Mouse (Mus musculus) layer of hippocampus, postnatal 36 days (tissue): ENCODE measurements around the gene Gm5244. TPM values are rescaled to one million over a fixed set of nuclear protein-coding genes. Genes with fewer than 3 reads are reported as not detected.

ENCODE experiments used
- DNase-seq, 2 experiments: peaks; one replicate each; pipeline ENCODE4 v3.0.0; 2022
- total RNA-seq, 2 experiments: library from RNA; stranded (reverse); gene quantifications; 2 replicates each; pipeline ENCODE4 v1.2.3; 2021

Gene Gm5244
- not detected for total RNA-seq

DNA sequence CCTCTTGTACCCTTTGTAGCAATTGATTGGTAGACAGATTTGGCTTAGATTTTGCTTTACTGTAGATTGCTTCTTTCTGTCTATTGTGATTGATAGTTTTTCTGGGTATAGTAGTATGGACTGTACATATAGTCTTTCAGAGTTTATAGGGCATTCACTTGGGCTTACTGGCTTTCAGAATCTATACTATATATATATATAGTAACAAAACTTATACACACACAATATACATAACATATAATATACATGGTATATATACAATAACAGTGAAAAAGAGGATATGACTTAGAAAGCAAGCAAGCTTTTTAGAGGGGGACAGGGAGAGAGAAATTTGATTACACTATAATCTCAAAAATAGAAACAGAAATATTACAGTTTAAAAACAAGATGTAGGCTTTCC is at the start of gene Gm5244:
Gene Gm5244, plus strand, starts transcription at position 301 of the 400 bp plus-strand sequence.
- DNase-seq = no peak

DNA sequence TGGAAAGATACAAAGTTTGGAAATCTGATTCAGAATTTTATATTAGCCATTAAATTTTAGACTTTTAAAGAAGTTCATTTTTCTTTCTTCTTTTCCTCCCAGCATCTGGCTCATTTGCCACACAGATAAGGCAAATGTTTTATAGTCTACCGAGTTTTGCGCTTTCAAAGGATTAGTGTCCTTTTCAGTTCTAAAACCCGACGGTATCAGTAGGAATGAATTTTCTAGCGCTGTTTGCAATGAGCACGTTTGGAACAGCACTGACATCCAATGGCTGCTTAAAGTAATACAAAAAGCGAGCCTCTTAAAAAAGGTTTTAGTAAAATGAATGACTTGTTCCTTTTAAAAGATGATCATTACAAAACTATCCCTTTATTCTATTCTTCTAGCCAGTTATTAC is 49.4 kb upstream of the Gm5244 start:
- DNase-seq = no peak

DNA sequence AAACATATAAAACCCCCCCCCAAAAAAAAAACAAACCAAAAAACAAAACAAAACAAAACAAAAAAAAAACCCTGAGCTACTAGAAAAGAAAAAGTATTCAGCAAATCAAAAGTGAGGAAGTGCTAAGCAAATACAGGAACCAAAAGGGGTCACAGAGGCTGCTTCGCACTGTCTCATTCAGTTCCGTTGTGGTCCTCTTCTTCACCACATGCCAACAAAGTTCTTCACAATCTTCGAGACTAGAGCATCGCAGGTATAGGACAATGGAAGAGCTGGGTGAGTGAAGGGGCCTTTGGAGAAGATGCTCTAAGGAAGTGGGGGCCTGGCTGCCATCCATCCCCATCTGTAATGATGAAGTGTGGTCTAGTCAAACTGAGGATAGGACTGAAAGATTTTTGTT is 48.1 kb upstream of the Gm5244 start:
- DNase-seq = no peak

DNA sequence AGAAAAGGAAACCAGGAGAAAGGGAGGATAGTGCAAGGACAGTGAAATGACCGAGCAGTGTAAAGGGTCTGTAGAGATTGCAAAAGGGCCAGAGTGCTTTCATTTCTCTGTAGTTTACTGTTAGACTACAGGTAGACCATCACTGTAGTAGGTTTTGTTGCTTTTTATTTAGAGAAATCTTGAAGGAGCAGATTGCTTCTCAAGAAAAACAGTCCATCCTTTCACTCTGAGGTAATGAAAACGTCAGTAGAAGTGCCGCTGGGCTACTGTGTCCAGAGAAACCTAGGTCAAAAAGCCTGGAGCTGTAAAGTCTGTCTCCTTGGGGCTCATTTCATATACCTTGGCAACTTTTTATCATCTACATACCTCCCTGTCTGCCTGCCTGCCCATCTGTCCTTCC is 47.4 kb upstream of the Gm5244 start:
- no peak for DNase-seq

DNA sequence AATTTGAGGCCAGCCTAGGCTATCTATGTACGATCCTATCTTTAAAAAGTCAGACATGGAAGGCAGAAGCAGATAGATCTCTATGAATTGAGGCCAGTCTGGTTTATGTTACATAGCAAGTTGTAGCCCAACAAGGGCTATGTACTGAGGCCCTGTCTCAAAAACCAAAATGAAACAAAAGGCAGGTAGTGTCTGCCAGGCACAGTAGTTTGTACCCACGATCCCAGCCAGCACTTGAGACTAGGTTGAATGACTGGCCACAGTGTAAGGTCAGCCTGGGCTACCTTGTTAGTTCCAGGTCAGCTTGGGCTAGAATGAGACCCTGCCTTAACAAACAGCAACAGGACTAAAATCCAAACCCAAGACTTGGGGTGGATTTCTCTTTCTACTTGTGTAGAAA is 45.9 kb upstream of the Gm5244 start:
- DNase-seq = no peak

DNA sequence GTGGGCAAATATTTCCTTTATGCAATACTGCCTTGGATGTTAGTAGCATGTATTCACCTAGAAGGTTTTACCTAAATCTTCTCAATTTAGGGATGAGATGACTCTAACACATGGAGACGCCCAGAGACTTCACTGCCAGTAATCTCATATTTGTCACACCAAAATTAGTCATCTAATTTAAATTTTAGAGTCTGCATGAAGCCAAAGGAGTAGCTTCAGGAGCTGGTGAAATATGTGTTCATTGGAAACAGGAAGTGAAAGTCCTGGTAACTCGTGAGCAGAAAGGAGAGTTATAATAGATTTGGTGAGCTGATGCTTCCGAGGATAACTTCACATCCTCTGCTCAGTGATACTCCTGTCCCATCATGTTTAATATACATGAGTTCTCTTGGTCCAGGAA is 45.4 kb upstream of the Gm5244 start:
- no peak for DNase-seq

DNA sequence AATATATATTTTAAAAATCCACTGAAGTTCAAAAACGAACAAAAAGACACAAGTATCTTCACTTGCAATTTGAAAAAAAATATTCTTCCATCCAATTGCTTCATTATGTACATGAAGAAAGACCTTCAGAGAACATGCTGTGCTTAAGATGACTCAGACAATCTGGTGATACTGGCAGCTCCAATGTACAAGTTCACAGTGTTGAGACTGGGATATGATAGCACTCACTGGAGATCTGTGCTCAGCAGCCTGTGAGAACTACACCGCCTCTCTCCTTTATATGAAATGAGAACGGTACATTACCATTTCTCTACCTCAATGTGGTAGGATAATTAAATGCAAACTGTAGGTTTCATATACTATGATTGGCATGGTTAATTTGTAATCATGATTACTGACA is 43.7 kb upstream of the Gm5244 start:
- DNase-seq = no peak

DNA sequence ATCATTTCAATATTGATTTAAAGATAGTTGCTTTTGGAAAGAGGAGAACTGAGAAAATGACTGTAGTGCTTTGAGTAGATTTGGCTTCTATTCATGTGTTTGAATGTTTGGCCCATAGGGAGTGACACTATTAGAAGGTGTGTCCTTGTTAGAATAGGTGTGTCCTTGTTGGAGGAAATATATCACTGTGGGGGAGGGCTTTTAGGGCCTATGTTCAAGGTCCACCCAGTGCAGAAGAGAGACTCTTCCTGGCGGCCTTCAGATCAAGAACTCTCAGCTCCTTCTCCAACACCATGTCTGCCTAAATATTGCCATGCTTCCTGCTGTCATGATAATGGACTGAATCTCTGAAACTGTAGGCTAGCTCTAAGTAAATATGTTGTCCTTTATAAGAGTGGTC is 42.2 kb upstream of the Gm5244 start:
- DNase-seq = no peak

DNA sequence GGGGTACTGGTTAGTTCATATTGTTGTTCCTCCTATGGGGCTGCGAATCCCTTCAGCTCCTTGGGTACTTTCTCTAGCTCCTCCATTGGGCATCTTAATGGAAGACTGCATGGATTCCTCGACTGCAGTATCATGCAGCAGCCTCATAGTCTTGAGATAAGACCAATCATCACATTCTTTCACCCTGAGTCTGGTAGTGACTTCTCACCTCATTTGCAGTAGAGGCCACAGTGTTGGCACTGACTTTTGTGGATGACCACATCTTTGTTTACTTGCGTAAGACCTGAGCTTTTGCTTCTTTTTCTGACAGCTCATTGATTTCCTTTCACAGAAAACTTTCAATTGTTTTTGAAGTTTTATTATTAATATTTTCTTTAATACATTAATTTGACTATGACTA is 40.8 kb upstream of the Gm5244 start:
- DNase-seq = no peak

DNA sequence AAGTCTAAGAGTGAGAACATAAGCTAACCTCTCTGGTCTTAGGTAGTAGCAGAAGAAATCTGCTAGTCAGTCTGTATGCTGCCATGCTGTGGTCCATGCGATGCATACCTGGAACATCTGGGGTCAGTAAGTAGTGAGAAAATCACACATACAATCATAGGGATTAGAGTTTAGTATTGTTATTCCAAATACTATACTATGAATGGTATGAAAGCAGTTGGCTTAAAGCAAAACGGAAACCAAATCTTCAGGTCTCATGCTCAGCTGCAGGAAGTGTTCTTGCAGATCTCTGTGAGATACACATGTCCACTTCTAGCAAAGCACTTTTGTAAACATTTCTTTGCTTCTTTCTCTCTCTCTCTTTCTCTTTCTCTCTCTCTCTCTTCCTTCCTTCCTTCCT is 40.3 kb upstream of the Gm5244 start:
- DNase-seq = no peak

DNA sequence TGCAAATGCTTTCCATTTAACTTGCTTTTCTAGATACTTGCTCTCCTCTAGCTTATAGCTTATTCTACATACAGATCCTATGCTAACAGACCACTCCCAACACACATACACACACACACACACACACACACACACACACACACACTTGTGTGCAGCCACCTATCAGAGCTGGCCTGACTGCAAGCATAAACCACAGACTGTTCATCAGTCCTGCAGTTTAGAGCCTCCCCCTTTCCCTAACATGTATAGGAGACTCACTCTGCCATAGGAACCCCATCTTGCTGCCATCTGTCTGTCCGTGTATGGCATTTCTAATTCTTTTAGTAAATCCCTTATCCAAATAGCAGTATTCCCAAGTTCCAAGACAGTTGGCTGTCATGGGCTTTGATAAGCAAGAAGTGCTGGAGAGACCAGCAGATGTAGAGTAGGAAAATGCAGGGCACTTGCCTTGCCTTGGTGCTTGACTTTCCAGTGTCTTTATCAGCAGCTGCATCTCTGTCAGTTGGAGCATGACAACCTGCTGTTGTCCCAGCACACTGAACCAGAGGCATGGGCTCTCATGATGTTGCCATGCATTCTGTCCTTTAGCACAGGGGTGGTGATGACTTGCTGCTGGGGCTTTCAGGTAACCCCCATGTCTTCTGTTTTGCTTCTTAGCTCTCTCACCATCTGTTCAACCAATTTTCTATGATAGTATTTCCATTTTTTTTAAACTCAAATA is 33.7 kb upstream of the Gm5244 start:
- no peak for DNase-seq

DNA sequence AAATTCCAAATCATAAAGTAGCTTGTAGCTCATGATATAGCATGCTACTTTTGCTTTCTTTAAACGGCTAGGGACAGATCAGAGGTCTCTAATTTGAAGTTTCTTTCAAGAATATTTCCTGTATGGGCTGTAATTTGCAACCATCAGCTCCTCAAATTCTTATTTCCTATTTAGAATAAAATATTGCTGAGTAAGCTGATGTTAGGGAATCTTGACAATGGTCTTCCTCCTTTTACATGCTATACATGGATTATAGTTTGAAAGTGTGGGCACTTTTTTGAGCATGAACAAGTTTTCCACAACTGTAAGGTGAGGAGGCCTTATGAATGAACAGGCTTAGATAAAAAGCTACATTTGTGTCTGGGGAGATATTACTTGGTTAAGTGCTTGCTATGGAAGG is 32.6 kb upstream of the Gm5244 start:
- no peak for DNase-seq

DNA sequence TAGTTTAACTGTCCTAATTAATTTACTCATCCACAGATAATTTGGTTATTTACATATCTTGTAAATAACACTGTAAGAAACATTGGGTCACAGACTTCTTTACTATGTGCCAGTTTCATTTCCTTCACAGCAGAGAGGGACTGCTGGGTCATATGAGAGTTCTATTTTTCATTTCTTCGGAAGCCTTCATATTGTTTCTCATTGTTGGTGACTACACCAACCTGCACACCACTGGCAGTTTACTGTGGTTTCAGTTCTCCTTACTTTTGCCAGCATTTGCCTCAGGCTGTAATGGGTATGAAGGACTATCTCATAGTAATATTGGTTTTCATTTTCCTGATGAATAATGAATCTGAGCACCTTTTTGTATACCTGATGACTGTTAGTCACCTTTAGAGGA is 28.0 kb upstream of the Gm5244 start:
- no peak for DNase-seq

DNA sequence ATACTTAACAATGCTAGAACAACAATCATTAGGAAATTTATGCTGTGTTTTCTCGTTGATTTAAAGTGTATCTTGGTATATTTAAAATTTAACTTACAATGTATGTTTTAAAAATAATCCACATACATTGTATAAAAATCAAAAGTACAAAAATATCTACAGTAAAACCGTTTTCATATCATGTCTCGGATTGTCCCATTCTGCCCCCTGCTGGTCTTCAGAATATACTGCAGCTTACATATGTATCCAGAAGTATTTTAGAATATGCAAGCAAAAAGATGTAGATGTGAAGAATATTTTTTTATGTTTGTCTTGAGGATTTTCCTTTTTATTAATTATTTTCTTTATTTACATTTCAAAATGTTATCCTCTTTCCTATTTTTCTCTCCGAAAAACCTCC is 26.1 kb upstream of the Gm5244 start:
- no peak for DNase-seq

DNA sequence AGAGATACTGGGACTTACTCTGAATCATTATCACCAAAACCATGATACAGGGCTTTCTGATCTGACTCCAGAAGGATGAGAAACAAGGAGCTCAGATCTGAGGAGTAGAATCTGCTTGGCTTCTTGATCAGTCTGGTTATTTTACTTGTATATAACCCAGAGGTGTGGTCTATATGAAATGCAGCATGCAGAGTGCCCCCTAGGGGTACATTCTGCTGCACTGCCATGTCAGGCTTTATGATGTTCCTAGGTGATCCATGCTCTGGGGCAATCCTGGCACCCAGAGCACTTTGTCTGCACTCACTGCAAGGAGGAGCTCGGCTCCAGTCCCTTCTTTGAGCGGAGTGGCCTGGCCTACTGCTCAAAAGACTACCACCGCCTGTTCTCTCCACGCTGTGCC is 21.9 kb upstream of the Gm5244 start:
- no peak for DNase-seq

DNA sequence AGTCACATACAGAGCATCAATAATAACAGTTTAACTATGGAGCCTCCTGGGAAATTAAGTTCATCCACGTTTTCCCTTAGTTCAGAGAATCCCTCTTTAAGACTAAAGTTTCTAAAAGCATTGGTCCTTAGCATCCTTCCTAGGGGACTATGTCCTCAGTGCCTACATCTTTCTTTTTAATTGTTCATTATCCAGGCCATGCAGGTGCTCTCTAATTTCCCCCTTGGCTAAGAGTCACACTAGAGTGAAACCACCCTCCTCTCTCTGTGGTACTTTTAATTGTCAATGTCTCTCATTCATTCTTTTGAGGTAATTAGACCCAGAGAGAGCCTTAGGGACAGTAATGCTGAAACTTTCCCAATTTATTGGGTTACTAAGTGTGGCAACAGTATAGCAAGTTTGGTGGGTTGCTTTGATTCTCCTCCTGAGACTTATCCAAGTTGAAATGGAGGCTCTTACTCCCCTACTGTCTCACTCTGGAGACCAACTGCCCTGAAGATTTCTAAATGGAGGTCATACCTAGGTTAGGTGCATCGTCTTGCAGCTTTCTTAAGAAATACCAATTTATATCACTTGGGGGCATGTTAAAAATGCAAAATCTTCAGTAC is 15.6 kb upstream of the Gm5244 start:
- DNase-seq = no peak

DNA sequence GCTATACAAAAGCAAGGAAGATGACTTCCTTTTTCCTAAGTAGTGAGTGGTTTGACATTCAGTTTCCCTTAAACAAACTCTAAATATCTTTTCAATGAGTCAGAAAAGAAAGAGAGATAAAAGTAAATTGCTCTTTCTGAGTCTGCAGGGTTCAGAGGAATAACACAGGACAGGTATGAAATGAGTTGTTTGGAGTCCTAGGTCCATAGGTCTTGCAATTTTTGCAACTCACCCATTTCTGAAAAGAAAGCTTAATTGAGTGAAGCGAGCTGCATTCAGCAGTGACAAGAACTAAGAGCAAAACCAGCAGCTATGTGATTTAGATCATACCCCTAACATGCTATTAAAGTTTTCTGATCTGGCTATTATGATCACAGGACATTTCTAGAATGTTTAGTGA is 14.9 kb upstream of the Gm5244 start:
- no peak for DNase-seq

DNA sequence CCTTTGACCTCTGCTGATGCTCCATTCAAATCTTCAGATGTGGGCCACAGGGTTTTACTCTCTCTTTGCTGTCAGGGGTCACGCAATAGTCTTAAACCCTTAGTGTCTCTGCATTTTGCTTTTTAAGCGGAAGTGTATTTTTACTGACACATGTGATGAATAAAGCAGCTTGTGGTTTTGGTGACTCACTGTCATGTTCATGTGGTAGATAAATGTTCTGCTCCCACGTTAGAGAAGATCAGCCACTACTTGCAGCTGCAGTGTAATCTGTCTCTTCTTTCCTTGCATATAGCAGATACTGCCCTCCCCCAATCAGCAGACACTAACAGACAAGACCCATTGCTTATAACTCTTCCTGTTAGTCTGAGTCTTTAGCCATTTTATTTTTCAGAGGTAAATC is 12.9 kb upstream of the Gm5244 start:
- DNase-seq = no peak

DNA sequence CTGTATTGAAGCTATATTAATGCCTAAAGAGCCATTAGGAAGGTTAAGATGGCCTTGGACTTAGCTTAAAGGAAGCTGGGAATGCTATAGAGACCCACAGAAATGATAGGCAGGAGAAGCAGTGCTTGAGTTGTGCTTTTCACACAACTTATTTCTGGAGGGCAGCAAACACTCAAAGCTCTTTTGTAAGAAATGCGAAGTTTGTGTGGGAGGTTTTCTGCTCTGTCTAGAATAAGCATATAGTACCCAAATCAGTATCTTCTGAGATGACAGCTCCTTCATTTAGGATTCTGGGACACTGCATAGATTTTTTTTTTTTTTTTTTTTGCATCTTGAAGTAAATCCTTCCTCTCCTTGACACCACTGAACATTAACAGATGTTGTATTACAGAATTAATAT is 8.0 kb upstream of the Gm5244 start:
- DNase-seq = no peak

DNA sequence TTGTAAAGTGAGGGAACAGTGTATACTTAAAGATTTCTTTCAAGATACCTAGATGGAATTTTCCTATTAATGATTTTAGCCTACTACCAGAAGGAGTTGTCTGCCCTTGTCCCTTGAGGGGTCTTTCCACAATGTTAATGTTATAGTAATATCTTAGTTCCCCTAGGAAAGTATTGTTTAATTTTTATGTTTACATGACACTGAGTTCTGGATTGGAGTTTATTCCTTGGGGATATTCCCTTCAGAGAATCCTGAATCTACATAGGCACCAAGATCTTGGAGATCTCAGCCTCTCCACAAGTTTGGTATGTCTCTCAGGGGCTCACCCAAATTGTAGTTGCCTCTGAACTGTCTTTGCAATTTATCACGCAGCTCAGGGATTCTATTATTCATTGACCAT is 10.5 kb downstream of the Gm5244 start, which contains the start of gene Olfr1444:
Gene Olfr1444, plus strand, starts transcription at position 301 of the 400 bp plus-strand sequence.
- DNase-seq = no peak

DNA sequence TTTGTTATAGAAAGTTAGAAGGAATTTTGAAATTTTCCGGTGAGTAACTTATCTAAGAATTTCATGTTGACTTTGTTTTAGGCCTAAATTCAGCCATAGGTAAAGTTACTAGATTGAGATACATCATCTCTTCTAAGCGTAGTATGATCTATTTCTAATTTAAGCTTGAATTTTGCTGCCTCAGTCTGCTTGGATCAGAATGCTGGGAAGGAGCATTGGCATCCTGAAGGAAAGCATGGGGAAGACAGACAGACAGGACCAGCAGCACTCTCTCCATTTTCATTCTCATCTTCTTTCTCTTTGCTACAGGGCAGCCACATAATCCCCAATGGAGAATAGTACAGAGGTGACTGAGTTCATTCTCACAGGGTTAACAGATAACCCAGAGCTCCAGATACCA is 37.1 kb downstream of the Gm5244 start, which contains the start of gene Olfr1445:
Gene Olfr1445, plus strand, starts transcription at position 301 of the 400 bp plus-strand sequence.
- DNase-seq = no peak

DNA sequence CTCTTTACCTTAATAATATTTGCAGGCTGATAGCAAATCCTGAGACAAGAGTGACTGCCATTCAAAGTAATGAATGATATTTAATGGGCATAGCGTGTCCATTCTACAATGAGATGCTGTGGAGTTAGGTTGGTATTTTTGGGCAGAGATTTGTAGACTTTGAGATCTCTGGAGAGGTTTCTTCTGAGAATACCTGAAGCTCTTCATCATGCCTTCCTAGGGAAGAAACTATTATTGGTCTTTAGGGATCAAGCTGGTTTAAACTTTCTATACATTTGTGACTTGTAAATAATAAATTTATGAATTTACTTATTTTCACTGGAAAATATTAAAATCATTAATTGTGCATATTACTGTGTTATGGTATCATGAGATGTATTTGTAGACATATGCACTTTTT is 46.9 kb downstream of the Gm5244 start, which contains the start of gene Olfr1446:
Gene Olfr1446, minus strand, starts transcription at position 101 of the 400 bp plus-strand sequence.
- DNase-seq = no peak
